In genomic region chr8:119673976-119674555, GRCm38 (mm10) we compare ENCODE assay signal across 14 mouse cellular contexts. TPM values are rescaled to one million over a fixed set of nuclear protein-coding genes. Genes with fewer than 3 reads are reported as not detected.
DNase-seq lines count a peak whose midpoint lies in the region; ATAC-seq and TF ChIP-seq lines count a peak whose summit lies in the region.
"Had no signal": no experiment of that assay in that cellular context is flagged by ENCODE, and none has a peak within 500 bp of the region (broad histone marks: within the 10 kb centered on the region; RNA-seq: fewer than 3 reads in every experiment).

No protein-coding gene starts in this region.

- H3K9me3 ChIP-seq in midbrain, embryonic 11.5 days (ENCODE audit: control insufficient read depth, low read length) = no peaks in the 10 kb centered on the region
- no peaks in the 10 kb centered on the region for H3K9me3 ChIP-seq in midbrain, embryonic 15.5 days
- no peaks in the 10 kb centered on the region for H3K9me3 ChIP-seq in G1E (replicated peaks)
- H3K9me3 ChIP-seq: hindbrain, embryonic 15.5 days had no signal

- no peak for ATAC-seq in midbrain, embryonic 11.5 days (ENCODE audit: low FRiP score)
- ATAC-seq in midbrain, embryonic 15.5 days (replicated peaks) = no peak
- ATAC-seq in G1E (ENCODE audit: extremely low read depth, insufficient number of reproducible peaks, low FRiP score, poor library complexity, severe bottlenecking) = no peak
- ATAC-seq in frontal cortex, adult (ENCODE audit: low TSS enrichment) = no peak

- 80% methylated on average over 9 of the region's 11 CpGs for WGBS in midbrain, embryonic 11.5 days
- WGBS in midbrain, embryonic 15.5 days = 83% methylated on average over 11 of the region's 11 CpGs

- peaks cover 8% of the 10 kb centered on the region for H3K4me1 ChIP-seq in midbrain, embryonic 11.5 days (ENCODE audit: control insufficient read depth, insufficient read depth, low read length)
- peaks cover 8% of the 10 kb centered on the region for H3K4me1 ChIP-seq in midbrain, embryonic 15.5 days
- H3K4me1 ChIP-seq in G1E (ENCODE audit: insufficient read depth, low read depth, low read length) = peaks cover 3% of the 10 kb centered on the region
- H3K4me1 ChIP-seq: hindbrain, embryonic 15.5 days had no signal

- no peak overlapping the region for H3K4me3 ChIP-seq in midbrain, embryonic 11.5 days (ENCODE audit: low read depth, low read length)
- no peak overlapping the region for H3K4me3 ChIP-seq in midbrain, embryonic 15.5 days
- no peak overlapping the region for H3K4me3 ChIP-seq in G1E (ENCODE audit: low read depth, low read length)
- H3K4me3 ChIP-seq: hindbrain, embryonic 15.5 days; myocyte had no signal

- no peak overlapping the region for H3K9ac ChIP-seq in midbrain, embryonic 11.5 days (ENCODE audit: low read length)
- H3K9ac ChIP-seq in midbrain, embryonic 15.5 days = no peak overlapping the region
- H3K9ac ChIP-seq: hindbrain, embryonic 15.5 days had no signal

- H3K4me2 ChIP-seq in midbrain, embryonic 11.5 days = no peak overlapping the region
- H3K4me2 ChIP-seq in midbrain, embryonic 15.5 days = no peak overlapping the region
- H3K4me2 ChIP-seq: hindbrain, embryonic 15.5 days had no signal

- H3K27ac ChIP-seq in midbrain, embryonic 11.5 days (ENCODE audit: low read depth, low read length) = peak overlapping the region; percentile 63
- no peak overlapping the region for H3K27ac ChIP-seq in midbrain, embryonic 15.5 days
- H3K27ac ChIP-seq: hindbrain, embryonic 15.5 days had no signal

- no peaks in the 10 kb centered on the region for H3K27me3 ChIP-seq in midbrain, embryonic 11.5 days (ENCODE audit: control insufficient read depth, insufficient read depth, low read length)
- H3K27me3 ChIP-seq in midbrain, embryonic 15.5 days (replicated peaks) = no peaks in the 10 kb centered on the region
- peaks cover 6% of the 10 kb centered on the region; the same call in 1 of the 2 replicates for H3K27me3 ChIP-seq in G1E (ENCODE audit: insufficient read depth, low read length)

- TF ChIP-seq CTCF in G1E (IDR thresholded peaks at IDR 0.05; ENCODE audit: low read depth, low read length) = 0 out of 2 replicates have a peak, but pooled peaks have one; percentile 3

- DNase-seq in kidney, postnatal 4 days = peak; percentile 54 to 62
- DNase-seq in kidney, postnatal 14 days = no peak
- no peak for DNase-seq in midbrain, embryonic 11.5 days (ENCODE audit: low spot score, missing footprints)
- DNase-seq in G1E (ENCODE audit: low spot score) = no peak
- peak; percentile 9 for DNase-seq in c-Kit-positive CD71-positive TER-119-positive erythroid progenitor cells, embryonic 14.5 days (ENCODE audit: low spot score)
- no peak for DNase-seq in right cerebral cortex, adult 18-20 months
- DNase-seq: adrenal gland, postnatal 14 days; cerebellum, adult 11-12 months; lung, postnatal 36 days had no signal

- H3K36me3 ChIP-seq in midbrain, embryonic 11.5 days (ENCODE audit: control insufficient read depth, insufficient read depth, low read length) = no peaks in the 10 kb centered on the region
- H3K36me3 ChIP-seq in midbrain, embryonic 15.5 days (replicated peaks) = no peaks in the 10 kb centered on the region
- no peaks in the 10 kb centered on the region for H3K36me3 ChIP-seq in G1E (replicated peaks)
- H3K36me3 ChIP-seq: hindbrain, embryonic 15.5 days had no signal

RNA-seq across cellular contexts. Expression of gene Wfdc1, which starts 7.9 kb away (rescaled TPM):
- 8.8 and 11.8 TPM in 2 replicates for polyA plus RNA-seq in midbrain, embryonic 11.5 days (2014; fragmentation: Nextera tagmentation; extraction: Ambion mirVana)
- 4.6 and 7.1 TPM in 2 replicates for polyA plus RNA-seq in midbrain, embryonic 15.5 days (2015; fragmentation: Nextera tagmentation; extraction: Ambion mirVana)
- total RNA-seq in G1E (2014; fragmentation: Nextera tagmentation) (not detected in 2 replicates), G1E (2017) (not detected in 2 replicates)
- not detected in 2 replicates for polyA plus RNA-seq in G1E (2012)
- polyA plus RNA-seq: limb, embryonic 11.5 days had no signal

RNA-seq across cellular contexts. Expression of gene Atp2c2, which starts 25.7 kb away (rescaled TPM):
- polyA plus RNA-seq in midbrain, embryonic 11.5 days (2014; fragmentation: Nextera tagmentation; extraction: Ambion mirVana) = 0.22 and 0.33 TPM in 2 replicates
- polyA plus RNA-seq in midbrain, embryonic 15.5 days (2015; fragmentation: Nextera tagmentation; extraction: Ambion mirVana) = 0.11 and 0.19 TPM in 2 replicates
- total RNA-seq in G1E (2014; fragmentation: Nextera tagmentation) (not detected in 2 replicates), G1E (2017) (not detected in 2 replicates)
- polyA plus RNA-seq in G1E (2012) = not detected in 2 replicates

RNA-seq across cellular contexts. Expression of gene Kcng4, which starts 38.6 kb away (rescaled TPM):
- 0.15 and 0.18 TPM in 2 replicates for polyA plus RNA-seq in midbrain, embryonic 11.5 days (2014; fragmentation: Nextera tagmentation; extraction: Ambion mirVana)
- 0.14 and 0.33 TPM in 2 replicates for polyA plus RNA-seq in midbrain, embryonic 15.5 days (2015; fragmentation: Nextera tagmentation; extraction: Ambion mirVana)
- total RNA-seq in G1E (2014; fragmentation: Nextera tagmentation) (not detected in 2 replicates), G1E (2017) (0.11 TPM in 1 of 2 replicates, not detected in the other)
- polyA plus RNA-seq in G1E (2012) = not detected in 2 replicates
- polyA plus RNA-seq: limb, embryonic 11.5 days; myocyte had no signal

Comparison
In these comparisons a context has a peak if more than half of its experiments do, and no peak if none do; other contexts are left out.
1. DNase-seq: peak in kidney, postnatal 4 days (2 of 2) and c-Kit-positive CD71-positive TER-119-positive erythroid progenitor cells, embryonic 14.5 days (single experiment); none in kidney, postnatal 14 days (single experiment), midbrain, embryonic 11.5 days (single experiment), G1E (single experiment) and right cerebral cortex, adult 18-20 months (single experiment).